Mouse (Mus musculus): ENCODE results near the gene Gm19426. TPM values are rescaled to one million over a fixed set of nuclear protein-coding genes. Genes with fewer than 3 reads are reported as not detected.

Gm19426 gene
- polyA plus RNA-seq, 1 experiment from 2014 or later, result 7.3 TPM

GRCm38 (mm10) chr2:84716423-84717355 is 26.8 kb downstream of the Gm19426 start:
- peak overlapping the region; percentile 97 for H3K27ac ChIP-seq
- H3K27me3 ChIP-seq, result no peaks in the 10 kb centered on the region
- H3K36me3 ChIP-seq, result peaks cover 7% of the 10 kb centered on the region; the same call in 1 of the 2 replicates
- no peak for ATAC-seq (ENCODE audit: borderline replicate concordance, extremely low read depth, low FRiP score, low TSS enrichment)
- H3K4me3 ChIP-seq, result peak overlapping the region; percentile 94
- 24% methylated on average over 9 of the region's 9 CpGs for WGBS
- H3K9ac ChIP-seq, result peak overlapping the region; percentile 76
- H3K4me1 ChIP-seq, result peaks cover 13% of the 10 kb centered on the region
- H3K9me3 ChIP-seq, result no peaks in the 10 kb centered on the region
- H3K4me2 ChIP-seq, result peak overlapping the region; percentile 73

DNA sequence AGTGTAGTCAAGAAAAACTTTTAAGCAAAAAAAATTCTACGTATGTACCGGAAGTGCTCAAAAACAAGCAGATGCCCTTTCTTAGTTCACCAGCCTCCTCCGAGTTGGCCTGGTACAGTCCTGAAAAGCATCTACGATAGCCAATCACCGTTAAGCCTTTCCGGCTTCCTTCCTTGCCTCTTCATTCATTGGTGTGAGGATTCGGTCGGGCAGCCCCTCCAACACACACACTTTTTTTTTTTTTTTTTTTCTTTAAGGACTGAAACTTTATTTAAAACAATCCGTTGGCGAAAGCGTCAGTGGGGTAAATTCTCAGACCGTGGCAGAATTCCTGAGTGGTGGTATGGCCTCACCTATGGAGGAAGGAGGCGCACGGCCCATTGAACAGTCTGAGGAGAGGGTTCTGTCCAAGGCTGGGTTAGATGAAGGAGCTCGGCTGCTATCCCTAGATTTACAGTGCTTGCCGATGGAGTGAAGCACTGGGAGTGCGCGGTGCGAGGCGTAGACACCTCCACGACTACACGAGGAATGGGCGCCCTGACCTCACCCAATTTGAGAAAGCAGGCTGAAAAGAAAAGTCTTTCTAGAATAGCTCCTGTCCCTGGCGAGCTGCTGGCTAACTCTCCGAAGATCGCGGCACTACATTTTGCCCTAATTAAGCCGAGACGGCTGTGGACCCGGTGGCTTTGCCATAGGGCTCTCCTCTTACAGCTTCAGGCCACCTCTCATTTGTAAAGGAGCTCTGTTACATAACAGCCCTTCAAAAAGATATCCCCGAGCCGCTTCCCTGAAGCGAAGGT is 27.7 kb downstream of the Gm19426 start:
- H3K27me3 ChIP-seq, result no peaks in the 10 kb centered on the region

GRCm38 (mm10) chr2:84714811-84715561 is 28.5 kb downstream of the Gm19426 start, which contains the start of gene Zdhhc5:
TSS of gene Zdhhc5 (minus strand) at chr2:84715180.
- Histone ChIP-seq H3K36me3 (peaks cover 10% of the 10 kb centered on the region), H3K27me3 (no peaks in the 10 kb centered on the region), H3K4me1 (peaks cover 13% of the 10 kb centered on the region), H3K27ac (peak within 1 kb of the TSS; percentile 97), H3K4me3 (peak within 1 kb of the TSS; percentile 94), H3K4me2 (peak within 1 kb of the TSS; percentile 73), H3K9me3 (no peaks in the 10 kb centered on the region), H3K9ac (peak within 1 kb of the TSS; percentile 96)
- peak; percentile 95 for ATAC-seq (ENCODE audit: borderline replicate concordance, extremely low read depth, low FRiP score, low TSS enrichment)
- under 1% methylated on average over 66 of the region's 107 CpGs for WGBS

More for the DNA sequence above, 27.7 kb downstream of the Gm19426 start:
- WGBS, result under 1% methylated on average over 33 of the region's 33 CpGs
- H3K36me3 ChIP-seq, result peaks cover 2% of the 10 kb centered on the region
- peak overlapping the region; percentile 73 for H3K4me2 ChIP-seq
- peak overlapping the region; percentile 76 for H3K9ac ChIP-seq
- no peaks in the 10 kb centered on the region for H3K9me3 ChIP-seq
- H3K4me1 ChIP-seq, result peaks cover 13% of the 10 kb centered on the region
- peak; percentile 95 for ATAC-seq (ENCODE audit: borderline replicate concordance, extremely low read depth, low FRiP score, low TSS enrichment)
- peak overlapping the region; percentile 97 for H3K27ac ChIP-seq
- H3K4me3 ChIP-seq, result peak overlapping the region; percentile 94

GRCm38 (mm10) chr2:84714422-84714810 is 29.0 kb downstream of the Gm19426 start:
- Histone ChIP-seq H3K9ac (peak overlapping the region; percentile 96), H3K9me3 (no peaks in the 10 kb centered on the region), H3K4me2 (peak overlapping the region; percentile 54), H3K4me3 (peak overlapping the region; percentile 94), H3K4me1 (peaks cover 13% of the 10 kb centered on the region), H3K27me3 (no peaks in the 10 kb centered on the region), H3K36me3 (peaks cover 13% of the 10 kb centered on the region), H3K27ac (peak overlapping the region; percentile 97)
- peak; percentile 5; the same call in 1 of the 2 replicates for ATAC-seq (ENCODE audit: borderline replicate concordance, extremely low read depth, low FRiP score, low TSS enrichment)
- WGBS, result under 1% methylated on average over 12 of the region's 26 CpGs

DNA sequence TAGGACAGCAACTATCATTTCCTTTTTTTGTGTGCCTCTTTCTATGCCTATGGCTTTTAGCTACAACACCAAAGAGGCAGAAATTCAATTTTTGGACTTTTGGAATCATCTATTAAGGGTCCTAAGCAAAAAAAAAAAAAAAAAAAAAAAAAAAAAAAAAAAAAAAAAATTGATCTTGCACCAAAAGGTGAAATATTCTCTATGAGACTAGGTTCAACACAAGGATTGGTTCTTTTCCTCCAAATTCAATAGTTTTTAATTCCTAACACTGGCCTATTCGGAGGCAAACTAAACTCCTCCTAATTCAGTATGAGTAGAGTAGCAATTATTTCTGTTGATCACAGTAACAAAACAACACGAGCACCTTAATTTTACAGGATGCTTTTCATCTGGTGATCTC is 31.6 kb downstream of the Gm19426 start:
- H3K27ac ChIP-seq, result no peak overlapping the region
- H3K27me3 ChIP-seq, result no peaks in the 10 kb centered on the region
- H3K9me3 ChIP-seq, result no peaks in the 10 kb centered on the region
- peaks cover 15% of the 10 kb centered on the region for H3K4me1 ChIP-seq
- no peak for ATAC-seq (ENCODE audit: borderline replicate concordance, extremely low read depth, low FRiP score, low TSS enrichment)
- no peak overlapping the region for H3K4me3 ChIP-seq
- 86% methylated on average over 2 of the region's 2 CpGs for WGBS
- no peak overlapping the region for H3K4me2 ChIP-seq
- no peak overlapping the region for H3K9ac ChIP-seq
- H3K36me3 ChIP-seq, result peaks cover 19% of the 10 kb centered on the region

GRCm38 (mm10) chr2:84707523-84707922 is 35.9 kb downstream of the Gm19426 start:
- Histone ChIP-seq H3K4me3 (no peak overlapping the region), H3K4me2 (no peak overlapping the region), H3K27me3 (no peaks in the 10 kb centered on the region), H3K9me3 (no peaks in the 10 kb centered on the region), H3K36me3 (peaks cover 20% of the 10 kb centered on the region), H3K9ac (no peak overlapping the region), H3K27ac (no peak overlapping the region), H3K4me1 (0 out of 2 replicates have a peak, but pooled peaks cover 5% of the 10 kb centered on the region)
- WGBS, result 66% methylated on average over 1 of the region's 1 CpGs
- no peak for ATAC-seq (ENCODE audit: borderline replicate concordance, extremely low read depth, low FRiP score, low TSS enrichment)

GRCm38 (mm10) chr2:84705295-84705694 is 38.2 kb downstream of the Gm19426 start:
- Histone ChIP-seq H3K4me3 (no peak overlapping the region), H3K27ac (no peak overlapping the region), H3K9me3 (no peaks in the 10 kb centered on the region), H3K9ac (no peak overlapping the region), H3K4me2 (no peak overlapping the region), H3K27me3 (no peaks in the 10 kb centered on the region), H3K36me3 (peaks cover 29% of the 10 kb centered on the region), H3K4me1 (0 out of 2 replicates have a peak, but pooled peaks cover 5% of the 10 kb centered on the region)
- no peak for ATAC-seq (ENCODE audit: borderline replicate concordance, extremely low read depth, low FRiP score, low TSS enrichment)
- WGBS, result 82% methylated on average over 1 of the region's 1 CpGs

DNA sequence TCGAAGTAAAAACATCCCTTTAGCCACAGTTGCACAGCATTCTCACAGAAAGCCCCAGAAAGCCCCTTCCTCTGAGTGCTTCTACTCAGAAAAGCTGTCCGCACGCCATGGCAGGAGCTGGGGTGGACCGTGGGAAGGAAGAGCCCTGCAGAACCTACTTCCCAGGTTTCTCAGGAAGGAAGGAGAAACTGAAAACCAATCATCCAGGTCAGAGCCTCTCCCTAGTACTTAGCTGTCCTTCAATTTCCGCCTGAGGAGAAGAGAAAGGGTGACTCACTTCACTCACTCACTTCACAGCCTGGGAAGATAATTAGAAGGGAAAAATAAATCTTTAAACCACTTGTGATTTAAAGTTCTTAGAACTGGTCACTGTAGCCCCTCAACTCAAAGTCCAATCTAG is 39.1 kb downstream of the Gm19426 start:
- no peak overlapping the region for H3K27ac ChIP-seq
- no peak for ATAC-seq (ENCODE audit: borderline replicate concordance, extremely low read depth, low FRiP score, low TSS enrichment)

GRCm38 (mm10) chr2:84703497-84703896 is 40.0 kb downstream of the Gm19426 start:
- H3K9me3 ChIP-seq, result no peaks in the 10 kb centered on the region
- no peaks in the 10 kb centered on the region for H3K27me3 ChIP-seq
- peaks cover 19% of the 10 kb centered on the region for H3K36me3 ChIP-seq
- H3K27ac ChIP-seq, result no peak overlapping the region
- no peak for ATAC-seq (ENCODE audit: borderline replicate concordance, extremely low read depth, low FRiP score, low TSS enrichment)
- no peak overlapping the region for H3K4me2 ChIP-seq
- H3K4me3 ChIP-seq, result no peak overlapping the region
- 0 out of 2 replicates have a peak, but pooled peaks cover under 1% of the 10 kb centered on the region for H3K4me1 ChIP-seq
- WGBS, result 100% methylated on average over 1 of the region's 1 CpGs
- H3K9ac ChIP-seq, result no peak overlapping the region

More for the DNA sequence above, 39.1 kb downstream of the Gm19426 start:
- Histone ChIP-seq H3K9me3 (no peaks in the 10 kb centered on the region), H3K4me2 (no peak overlapping the region), H3K4me1 (0 out of 2 replicates have a peak, but pooled peaks cover 5% of the 10 kb centered on the region), H3K36me3 (peaks cover 21% of the 10 kb centered on the region), H3K27me3 (no peaks in the 10 kb centered on the region), H3K4me3 (no peak overlapping the region), H3K9ac (no peak overlapping the region)
- 79% methylated on average over 5 of the region's 5 CpGs for WGBS

DNA sequence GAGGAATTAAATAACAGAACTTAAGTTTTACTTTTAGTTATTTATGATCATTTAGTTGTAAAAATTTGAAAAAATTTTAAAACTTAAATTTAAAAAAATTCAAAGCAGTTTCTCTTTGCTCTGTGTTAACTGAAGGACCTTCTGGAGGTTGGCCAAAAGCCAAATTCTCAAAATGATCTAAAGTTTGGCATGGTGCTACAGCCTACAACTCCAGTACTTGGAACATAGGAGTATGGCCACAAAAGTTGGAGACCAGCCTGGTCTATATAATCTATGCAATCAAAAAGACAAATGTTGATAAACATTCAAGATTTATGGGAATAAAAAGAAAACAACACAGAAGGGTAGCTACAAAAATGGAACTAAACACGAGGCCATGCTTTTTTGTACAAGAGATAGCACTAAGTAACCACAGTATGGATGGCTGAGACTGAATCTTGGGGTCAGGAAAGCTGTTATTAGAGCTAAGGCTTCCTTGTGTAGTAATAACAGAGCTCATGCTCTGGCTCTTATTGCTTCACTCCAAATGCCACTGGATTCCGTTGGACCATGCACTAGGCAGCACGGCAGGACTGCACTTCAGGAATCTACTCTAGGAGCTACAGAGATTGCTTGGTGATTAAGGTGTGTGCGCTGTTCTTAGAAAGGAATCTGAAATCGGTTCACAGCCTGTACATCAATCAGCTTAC is 48.3 kb downstream of the Gm19426 start:
- H3K4me3 ChIP-seq, result no peak overlapping the region
- no peak overlapping the region for H3K9ac ChIP-seq
- WGBS, result 67% methylated on average over 5 of the region's 5 CpGs
- H3K36me3 ChIP-seq, result peaks cover 55% of the 10 kb centered on the region
- ATAC-seq (ENCODE audit: borderline replicate concordance, extremely low read depth, low FRiP score, low TSS enrichment), result peak; percentile 85; the same call in 1 of the 2 replicates
- no peak overlapping the region for H3K4me2 ChIP-seq
- no peaks in the 10 kb centered on the region for H3K9me3 ChIP-seq
- H3K27me3 ChIP-seq, result no peaks in the 10 kb centered on the region
- H3K4me1 ChIP-seq, result no peaks in the 10 kb centered on the region
- H3K27ac ChIP-seq, result no peak overlapping the region

All from lung, embryonic 15.5 days (tissue).